Mouse (Mus musculus) urinary bladder, postnatal 25 days (tissue): ENCODE measurements around the gene Gosr2.
A peak's percentile ranks its signal among the peaks of the same experiment; 100 is the strongest.

Source experiments
- DNase-seq: peaks from one replicate; pipeline ENCODE4 v3.0.0; 2022; ENCODE audit warnings: low spot score

Gosr2 gene

DNA sequence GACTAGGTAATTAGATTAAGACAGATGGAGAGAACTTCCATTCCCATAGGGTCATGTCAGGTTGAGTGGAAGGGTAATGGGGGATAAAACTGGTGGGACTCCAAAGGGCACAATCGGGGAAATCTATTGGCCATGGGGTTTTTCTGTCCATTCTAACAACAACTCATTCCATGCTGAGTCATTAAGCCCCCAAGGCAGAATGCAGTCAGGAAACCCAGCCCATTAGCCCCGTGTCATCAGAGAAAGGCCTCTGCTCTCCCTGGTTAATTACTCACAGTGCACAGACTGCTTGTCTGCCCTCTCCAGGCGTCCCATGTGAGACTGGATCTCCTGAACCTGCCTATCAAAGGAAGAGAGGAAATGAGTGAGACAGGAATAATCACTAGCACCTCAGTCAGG is 8.7 kb downstream of the Gosr2 start:
- no peak for DNase-seq

DNA sequence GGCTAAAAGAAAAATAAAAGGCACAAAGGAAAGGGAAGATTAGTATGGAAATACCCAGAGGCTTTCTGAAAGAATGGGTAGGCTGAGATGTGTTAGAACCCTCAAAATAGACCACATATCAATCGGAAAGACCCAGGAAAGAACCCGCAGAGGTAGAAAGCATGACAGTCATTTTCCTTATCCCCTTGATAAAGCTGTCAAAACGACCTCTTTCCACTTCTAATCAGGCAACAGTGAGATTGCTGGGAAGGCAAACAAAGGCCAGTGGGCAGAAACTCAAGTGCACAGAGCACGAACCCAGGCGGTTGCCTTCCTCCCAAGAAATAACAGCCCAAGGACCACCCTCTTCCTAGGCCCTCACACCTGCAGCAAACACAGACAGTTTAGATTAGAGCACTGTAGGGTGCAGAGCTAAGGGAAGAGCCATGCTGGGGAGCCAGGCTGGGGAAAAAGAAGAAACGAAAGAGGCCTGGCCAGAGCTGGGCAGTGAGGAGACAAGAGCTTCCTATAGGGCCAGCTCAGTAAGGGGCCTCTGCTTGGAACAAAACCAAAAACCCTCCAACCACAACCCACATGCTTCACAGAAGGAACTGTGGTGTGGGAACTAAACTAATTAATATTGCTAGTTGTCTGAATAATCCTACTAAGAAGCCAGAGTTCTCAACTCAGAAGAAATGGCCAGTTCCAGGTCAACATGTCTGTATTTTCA is 9.3 kb downstream of the Gosr2 start:
- no peak for DNase-seq

DNA sequence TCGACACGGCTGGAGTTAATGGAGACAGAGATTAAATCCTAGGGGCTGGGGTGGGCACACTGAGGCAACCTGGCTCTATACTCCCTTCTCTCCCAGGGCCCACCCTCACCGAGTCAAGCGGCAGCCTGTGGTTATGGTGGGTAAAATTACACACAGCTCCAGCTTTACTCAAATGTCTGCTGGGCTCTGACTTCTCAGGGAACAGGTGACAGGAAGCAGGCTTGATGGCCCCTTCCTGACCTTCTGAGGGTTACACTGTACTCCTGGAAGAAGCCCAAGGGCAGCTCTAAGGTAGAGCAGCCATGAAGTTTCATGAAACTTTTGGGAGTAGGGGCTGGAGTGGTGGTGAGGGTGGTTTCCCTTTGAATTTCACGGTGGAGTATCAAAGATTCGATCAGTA is 11.0 kb downstream of the Gosr2 start:
- no peak for DNase-seq

DNA sequence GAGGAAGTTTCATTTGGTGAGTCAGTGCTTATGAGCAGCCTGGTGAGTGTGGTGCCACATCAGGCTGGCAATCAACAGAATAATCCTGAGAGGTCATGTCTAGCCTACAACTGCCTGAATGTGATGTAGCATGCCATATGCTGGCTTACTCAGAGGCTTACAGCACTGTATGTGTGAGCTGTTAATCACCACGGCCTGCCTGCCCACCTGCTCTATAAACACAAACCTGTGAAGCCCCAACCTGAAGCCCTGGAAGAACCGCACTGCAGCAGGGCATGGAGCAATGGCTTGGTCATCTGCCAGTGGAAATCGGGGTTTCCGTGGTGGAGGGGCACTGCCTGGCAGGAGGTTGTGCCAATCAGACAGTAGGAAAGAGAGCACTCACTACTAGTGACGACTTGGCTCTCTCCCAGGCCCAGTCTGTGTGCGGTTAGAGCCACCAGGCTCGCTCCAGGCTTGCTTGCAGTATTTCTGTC is 12.4 kb downstream of the Gosr2 start:
- no peak for DNase-seq

DNA sequence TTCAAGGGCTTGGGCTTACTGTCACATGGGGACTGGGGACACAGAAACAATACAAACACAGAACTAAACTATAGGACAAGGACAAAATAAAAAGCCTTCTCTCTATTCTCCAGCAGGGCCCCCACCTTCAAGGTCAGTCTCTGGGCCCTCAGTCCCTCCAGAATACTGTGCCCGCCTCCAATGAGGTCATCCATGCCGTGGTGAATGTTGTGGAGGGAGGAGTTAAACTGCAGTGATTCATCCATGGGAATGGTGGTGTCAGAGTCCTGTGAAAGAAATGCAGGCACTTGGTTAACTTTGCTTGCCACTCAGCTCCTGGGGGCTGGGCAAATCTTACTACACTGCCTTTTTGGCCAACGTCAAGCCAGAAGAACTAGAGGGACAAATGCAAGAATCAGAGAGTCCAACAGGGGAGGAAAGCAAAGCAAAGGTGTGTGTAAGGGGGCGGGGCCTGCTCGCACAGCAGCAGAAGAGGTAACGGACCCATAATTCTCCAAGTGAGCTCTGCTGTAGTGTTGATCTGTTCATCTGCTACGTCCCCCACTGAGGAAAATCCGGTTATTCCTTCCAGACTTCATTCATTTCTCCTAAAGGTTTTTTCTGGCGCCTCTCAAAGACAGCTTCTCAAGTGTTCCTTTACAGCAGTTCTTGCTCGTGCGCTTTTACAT is 13.9 kb downstream of the Gosr2 start:
- no peak for DNase-seq

DNA sequence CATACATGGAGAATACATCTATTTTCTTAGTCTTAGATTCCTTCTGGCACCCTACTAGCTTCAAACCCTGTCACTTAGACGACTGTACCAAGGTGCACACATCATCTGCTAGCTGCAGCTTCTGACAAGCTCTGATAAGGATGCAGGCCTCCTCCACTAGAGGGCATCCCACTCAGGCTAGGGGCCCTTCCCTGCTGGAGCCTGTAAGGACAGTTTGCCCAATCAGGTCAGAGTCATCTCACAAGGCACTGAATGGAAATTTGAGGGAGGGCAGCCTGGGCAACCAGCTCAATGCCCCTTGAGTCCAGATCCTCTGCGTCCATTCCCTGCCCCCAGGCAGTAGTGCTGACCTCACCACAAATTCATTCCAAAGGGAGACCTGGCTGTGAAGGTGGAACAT is 20.7 kb downstream of the Gosr2 start:
- DNase-seq: peak; percentile 26

DNA sequence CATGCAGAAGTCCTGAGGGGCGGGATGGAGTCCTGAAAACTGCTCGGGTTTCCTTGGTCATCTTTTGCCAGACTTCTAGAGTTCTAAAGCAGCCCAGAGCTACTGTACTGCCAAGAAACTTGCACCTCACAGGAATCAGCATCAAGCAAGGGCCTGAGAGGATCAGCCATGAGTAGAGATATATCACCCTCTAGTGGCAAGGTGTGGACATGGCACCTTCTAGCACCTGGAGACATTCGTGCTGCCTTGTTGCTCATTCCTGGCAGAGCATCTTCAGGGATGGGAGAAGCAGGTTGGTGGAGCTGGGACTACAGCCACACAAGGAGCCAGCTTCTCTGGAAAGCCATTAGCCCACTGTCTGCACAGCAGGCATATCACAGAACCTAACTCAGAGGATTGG is 22.1 kb downstream of the Gosr2 start:
- peak; percentile 23 for DNase-seq

- DNase-seq: no peak
Observed at GRCm38 (mm10) chr11:103666907-103667426, 30.7 kb downstream of the Gosr2 start.

- DNase-seq: no peak
Observed at GRCm38 (mm10) chr11:103666181-103666906, 31.4 kb downstream of the Gosr2 start.

DNA sequence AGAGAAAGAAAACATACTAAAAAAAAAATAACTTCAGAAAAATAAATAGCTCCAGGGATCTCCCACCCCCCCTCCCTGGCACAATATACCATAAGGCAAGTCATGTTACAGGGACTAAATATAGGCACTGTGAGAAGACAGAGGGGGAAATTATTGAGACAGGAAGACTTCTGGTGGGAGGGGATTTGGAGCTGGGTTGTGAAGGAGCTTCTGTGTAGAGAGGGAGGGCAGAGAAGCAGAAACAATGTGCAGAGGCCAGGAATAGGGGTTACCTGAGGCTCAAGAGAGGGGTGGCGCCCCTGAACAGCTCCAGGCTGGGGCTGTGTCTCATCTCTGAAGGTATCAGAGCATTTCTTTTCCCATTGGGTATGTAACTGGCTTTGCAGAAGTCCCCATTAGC is 32.0 kb downstream of the Gosr2 start:
- no peak for DNase-seq

DNA sequence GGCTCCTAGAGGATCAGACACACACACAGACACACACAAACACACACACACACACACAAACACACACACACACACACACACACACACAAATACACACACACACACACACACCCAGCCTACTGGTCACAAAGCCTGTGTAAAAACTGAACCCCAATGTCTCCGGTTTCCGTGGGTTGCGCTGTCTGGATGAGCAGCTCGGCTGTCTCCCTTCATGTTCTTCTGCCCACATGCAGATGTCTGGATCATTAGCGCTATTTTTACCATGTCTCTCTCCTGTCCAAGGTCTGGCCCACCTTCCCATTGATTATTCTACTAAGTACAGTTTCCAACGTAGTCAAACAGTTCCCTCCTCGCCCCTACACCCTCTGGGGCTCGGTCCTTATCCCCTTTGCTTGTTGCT is 34.6 kb downstream of the Gosr2 start:
- no peak for DNase-seq

DNA sequence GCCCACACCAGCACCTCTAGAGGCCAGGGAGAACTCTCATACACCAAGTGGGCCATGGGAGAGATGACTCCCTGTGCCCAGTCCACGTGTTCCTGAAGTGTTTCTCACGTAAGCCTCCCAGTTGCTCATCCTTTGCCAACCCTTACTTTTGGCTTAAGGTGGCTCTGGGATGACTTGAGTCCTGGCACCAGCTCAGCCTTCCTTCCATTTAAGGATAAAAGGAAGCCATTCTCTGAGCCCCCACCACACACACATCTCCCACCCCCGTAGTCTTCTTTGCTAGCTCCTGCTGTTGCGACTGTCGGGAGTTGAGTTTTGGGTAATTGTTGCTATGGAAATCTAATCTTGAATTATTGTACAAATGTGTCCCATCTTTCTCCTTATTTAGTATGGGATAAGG is 35.2 kb downstream of the Gosr2 start:
- no peak for DNase-seq

- no peak for DNase-seq
Observed at GRCm38 (mm10) chr11:103661863-103662262, 35.8 kb downstream of the Gosr2 start.

- no peak for DNase-seq
Observed at GRCm38 (mm10) chr11:103658189-103658588, 39.5 kb downstream of the Gosr2 start.

DNA sequence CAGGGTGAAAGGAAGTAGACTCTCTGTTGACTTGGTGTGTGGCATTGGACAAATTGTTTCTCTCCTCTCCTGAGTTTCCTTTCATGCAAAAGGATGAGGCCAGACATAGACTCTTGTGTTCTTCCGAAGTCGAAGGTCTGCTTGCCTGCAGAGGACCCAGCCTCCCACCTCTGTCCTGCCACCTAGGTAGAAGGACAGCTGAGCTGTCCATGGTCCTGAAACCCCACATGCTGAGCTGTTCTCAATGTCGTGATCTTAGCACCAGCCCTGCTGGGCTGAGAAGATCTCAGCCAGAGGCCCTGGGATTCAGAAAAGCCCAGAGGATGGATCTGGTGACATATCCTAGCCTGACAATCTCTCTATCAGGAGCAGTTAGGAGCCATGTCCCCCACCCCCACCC is 41.2 kb downstream of the Gosr2 start:
- peak; percentile 43 for DNase-seq

GRCm38 (mm10) chr11:103653359-103653965 is 44.2 kb downstream of the Gosr2 start:
- no peak for DNase-seq

DNA sequence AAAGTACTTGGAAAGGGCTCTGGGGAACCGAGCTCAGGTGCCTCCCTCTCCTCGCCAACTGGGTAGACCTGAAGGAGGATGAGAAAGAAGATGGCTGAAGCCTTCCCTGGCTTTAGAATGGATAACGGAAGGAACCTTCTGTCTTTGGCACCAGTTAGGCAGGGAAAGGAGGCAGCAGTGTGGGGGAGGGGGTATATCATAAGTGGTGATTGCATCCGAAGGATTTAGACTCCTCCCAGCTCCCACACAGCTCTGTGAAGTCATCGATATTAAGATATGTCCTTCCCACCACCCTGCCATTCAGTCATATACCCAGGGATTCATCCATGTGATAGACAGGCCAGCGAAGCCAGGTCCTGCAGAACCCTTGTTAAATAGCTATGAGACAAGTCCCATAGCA is 46.3 kb downstream of the Gosr2 start:
- DNase-seq: no peak

- DNase-seq: no peak
Observed at GRCm38 (mm10) chr11:103649983-103650493, 47.7 kb downstream of the Gosr2 start.

DNA sequence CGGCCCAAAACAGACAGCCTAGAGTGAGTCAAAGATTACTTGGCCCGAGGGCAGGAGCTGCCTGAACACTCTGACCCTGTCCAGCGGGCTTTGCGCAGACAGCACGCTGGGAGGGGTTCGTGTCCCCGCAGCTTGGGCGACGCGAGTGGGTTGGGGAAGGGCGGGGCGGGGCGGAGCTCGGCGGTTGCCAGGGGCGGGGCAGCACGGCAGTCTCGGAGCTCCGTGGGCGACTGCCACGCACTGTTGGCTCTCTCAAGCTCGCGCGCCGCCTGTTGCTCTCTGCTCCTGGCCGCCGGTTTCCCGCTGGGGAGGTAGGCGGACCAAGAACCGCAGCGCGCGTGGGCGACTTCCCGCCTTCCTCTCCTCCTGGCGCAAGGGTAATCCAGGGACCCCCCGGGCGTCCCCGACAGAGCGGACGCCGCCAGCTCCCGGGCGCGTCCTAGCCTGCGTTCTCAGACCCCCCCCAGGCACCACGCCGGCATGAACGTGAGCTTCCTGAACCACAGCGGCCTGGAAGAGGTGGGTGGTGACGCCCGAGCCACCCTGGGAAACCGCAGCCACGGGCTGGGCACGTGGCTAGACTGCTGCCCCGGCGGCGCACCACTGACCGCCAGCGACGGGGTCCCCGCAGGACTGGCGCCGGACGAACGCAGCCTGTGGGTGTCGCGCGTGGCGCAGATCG is 48.3 kb downstream of the Gosr2 start, which contains the start of gene Rprml:
Gene Rprml (plus strand): TSS at position 270 of the 682 bp plus-strand sequence.
- no peak for DNase-seq

DNA sequence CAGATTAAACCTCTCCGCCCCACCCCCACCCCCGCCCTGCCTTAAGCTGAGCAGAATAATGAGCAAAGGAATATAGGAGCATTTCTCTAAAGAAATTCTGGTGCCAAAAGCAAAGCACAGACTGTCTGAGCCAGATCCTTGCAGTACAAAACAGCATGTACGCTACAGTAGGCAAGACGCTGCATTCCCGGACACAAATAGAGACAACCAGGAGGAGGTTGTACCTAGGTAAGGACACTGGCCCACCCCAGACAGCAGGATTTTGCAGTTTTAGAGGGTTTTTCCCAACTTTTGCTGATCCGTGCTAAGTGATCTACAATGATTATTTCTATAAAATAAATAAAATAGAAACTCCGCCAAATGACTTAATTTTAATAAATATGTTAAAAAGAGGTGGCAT is 49.0 kb downstream of the Gosr2 start:
- DNase-seq: no peak

- DNase-seq: no peak
Observed at GRCm38 (mm10) chr11:103647921-103648620, 49.6 kb downstream of the Gosr2 start.
